Mouse (Mus musculus) CD4-positive, CD25-positive, alpha-beta regulatory T cell, adult 9 weeks (primary cell): Measurements from ENCODE around the gene Urm1. TPM values are rescaled to one million over a fixed set of nuclear protein-coding genes. Genes with fewer than 3 reads are reported as not detected.

Experiments
- polyA plus RNA-seq: library from polyadenylated mRNA; unstranded; fragments of 100-300 nt; shearing (Covaris generic); gene quantifications from one replicate; pipeline ENCODE4 v1.2.1, GENCODE M21; 2017

The Urm1 gene
- polyA plus RNA-seq = 25.6 TPM

DNA sequence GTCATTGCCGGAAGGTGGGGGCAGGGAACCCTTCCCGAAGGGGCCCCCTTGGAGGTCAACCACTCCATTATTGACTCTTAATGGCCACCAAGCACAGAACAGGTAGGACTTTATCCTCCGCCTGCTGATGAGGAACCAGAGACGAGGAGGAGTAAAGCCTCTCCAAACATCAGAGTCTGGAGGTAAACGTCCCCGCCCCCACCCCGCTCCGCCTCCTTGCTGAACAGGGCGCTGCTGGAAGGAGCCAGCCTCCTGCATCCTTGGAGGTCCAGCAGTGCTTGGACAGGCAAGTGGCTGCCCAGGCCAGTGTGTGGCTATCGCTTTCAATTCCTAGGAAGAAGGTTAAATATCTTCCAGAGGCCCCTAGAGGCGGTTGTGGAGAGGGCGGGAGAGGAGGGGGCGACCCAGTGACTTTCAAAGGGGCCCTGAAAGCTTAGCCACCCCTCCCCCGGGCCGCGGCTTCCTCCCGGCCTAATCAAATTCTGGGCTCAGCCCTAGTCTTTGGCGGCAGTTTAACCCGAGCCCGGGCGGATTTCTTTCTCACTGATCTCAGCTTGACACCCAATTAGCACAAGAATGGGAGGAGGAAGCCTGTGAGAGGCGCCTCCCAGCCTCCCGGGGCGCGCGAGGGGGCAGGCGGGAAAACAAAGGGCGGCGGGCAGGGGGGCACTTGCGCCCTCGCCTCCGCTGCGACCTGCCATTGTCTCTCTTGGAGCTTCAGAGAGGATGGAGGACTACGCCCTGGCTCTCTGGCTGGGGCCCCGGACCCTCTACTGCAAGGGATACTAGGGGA is at the start of gene Urm1:
TSS of gene Urm1 (plus strand) at position 51 of the 793 bp plus-strand sequence.

GRCm38 (mm10) chr2:29787104-29787917 is 32.6 kb upstream of the Urm1 start, which contains the start of gene Coq4:
TSS of gene Coq4 (plus strand) at chr2:29787493.

GRCm38 (mm10) chr2:29787937-29788681 is 31.8 kb upstream of the Urm1 start, which contains the start of gene Trub2:
TSS of gene Trub2 (minus strand) at chr2:29788502.

DNA sequence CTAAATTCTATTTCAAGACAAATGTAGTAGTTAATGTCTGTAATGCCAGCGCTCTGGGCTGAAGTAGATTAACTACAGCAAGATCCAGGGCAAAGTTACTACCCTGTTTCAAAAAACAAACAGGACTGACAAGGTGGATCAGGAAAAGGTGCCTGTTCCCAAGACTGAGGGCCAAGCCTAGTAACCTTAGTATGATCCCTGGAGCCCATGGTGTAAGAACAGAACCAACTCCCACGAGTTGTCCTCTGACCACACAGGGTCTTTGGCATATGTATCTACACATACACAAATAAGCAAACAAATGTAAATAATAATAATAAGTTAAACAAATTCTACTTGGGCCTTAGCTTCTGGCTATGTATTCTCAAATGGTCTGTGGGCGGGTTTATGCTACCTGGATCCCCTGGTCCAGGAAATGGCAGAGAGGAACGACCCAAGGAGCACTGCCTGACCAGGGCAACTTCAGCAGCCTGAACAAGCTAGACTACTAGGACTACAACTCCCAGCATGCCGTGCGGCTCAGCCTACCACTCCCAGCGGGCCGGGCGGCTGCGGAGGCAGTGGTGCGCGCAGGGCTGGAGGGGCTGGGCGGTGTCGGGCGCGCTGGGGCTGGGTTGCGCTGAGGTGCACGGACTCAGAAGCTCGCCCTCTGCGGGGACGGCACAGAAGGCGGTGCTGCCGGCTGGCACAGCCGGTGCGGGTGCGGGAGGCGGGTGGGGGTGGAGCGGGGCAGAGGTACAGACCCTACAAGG is 17.6 kb upstream of the Urm1 start, which contains the start of gene Slc27a4:
TSS of gene Slc27a4 (plus strand) at position 560 of the 752 bp plus-strand sequence.

DNA sequence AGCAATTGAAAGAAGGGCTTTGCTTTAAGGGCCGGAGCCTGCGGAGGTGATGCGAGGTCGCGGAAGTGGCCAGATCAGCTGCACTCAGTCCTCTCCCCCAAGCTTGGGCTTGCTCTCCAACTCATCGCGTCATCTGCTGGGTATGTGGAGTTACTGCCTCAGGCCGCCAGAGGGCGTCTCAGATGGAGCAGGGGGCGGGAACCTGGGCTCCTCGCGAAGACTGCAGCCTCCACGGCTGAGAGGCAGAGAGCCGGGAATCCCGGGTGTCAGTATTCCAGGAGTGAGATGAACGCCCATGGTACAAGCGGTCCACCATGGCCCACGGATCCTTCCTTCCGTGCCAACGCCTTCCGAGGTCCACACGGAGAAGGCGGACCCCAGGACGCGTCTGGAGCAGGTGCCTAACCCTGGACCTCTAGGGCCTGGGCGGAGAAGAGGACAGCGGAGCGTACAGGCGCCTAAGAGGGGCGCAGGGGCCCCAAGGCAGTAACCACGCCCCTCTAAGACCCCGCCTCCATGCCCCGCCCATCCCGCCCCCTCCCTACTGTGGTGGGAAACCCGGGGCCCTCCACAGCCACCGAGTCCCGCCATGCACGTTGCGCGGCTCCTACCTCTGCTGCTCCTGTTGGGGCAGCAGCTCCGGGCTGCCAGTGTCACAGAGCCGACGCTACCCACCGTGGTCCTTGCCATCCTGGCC is 49.2 kb downstream of the Urm1 start, which contains the start of gene Cercam:
TSS of gene Cercam (plus strand) at position 216 of the 697 bp plus-strand sequence.

GRCm38 (mm10) chr2:29889066-29889944 is 69.4 kb downstream of the Urm1 start, which contains the start of gene Odf2:
TSS of gene Odf2 (plus strand) at chr2:29889221.

Other genes starting within 250 kb of the Urm1 start
- 7.7 TPM for gene Rapgef1, start 200.4 kb upstream of the Urm1 start, polyA plus RNA-seq
- not detected for gene Gm13420, start 68.4 kb upstream of the Urm1 start, polyA plus RNA-seq
- gene Gm13547, start 60.8 kb upstream of the Urm1 start, polyA plus RNA-seq = not detected
- 9.7 TPM for gene Coq4, start 32.6 kb upstream of the Urm1 start, polyA plus RNA-seq
- gene Trub2, start 31.6 kb upstream of the Urm1 start, polyA plus RNA-seq = 42.3 TPM
- 2.3 TPM for gene Slc27a4, start 17.4 kb upstream of the Urm1 start, polyA plus RNA-seq
- gene Cercam, start 49.1 kb downstream of the Urm1 start, polyA plus RNA-seq = 0.66 TPM
- gene Odf2, start 69.1 kb downstream of the Urm1 start, polyA plus RNA-seq = 84.6 TPM
- gene Gle1, start 115.4 kb downstream of the Urm1 start, polyA plus RNA-seq = 79.3 TPM
- gene Sptan1, start 145.5 kb downstream of the Urm1 start, polyA plus RNA-seq = 126 TPM
- 1.1 TPM for gene Wdr34, start 228.8 kb downstream of the Urm1 start, polyA plus RNA-seq
- 121 TPM for gene Set, start 237.3 kb downstream of the Urm1 start, polyA plus RNA-seq